Mouse (Mus musculus) MEL (cell line): ENCODE data around the gene Atp6v0a4. TPM values are rescaled to one million over a fixed set of nuclear protein-coding genes. Genes with fewer than 3 reads are reported as not detected.

Experiments used
- DNase-seq: peaks from one replicate; pipeline ENCODE4 v3.0.0; 2011; ENCODE audit warnings: low read depth, low spot score
- H3K27ac ChIP-seq: 2 replicates; pipeline ENCODE4 v1.5.1; 2012; ENCODE audit warnings: low read depth, mild to moderate bottlenecking, control low read depth, low read length, moderate library complexity; ENCODE audit not compliant: control insufficient read depth
- H3K27me3 ChIP-seq, 2 experiments: fragments of 150-350 bp in 1 of 2; sonication (generic) in 1 of 2; 2 replicates each; pipeline ENCODE4 v1.6.1; 2012; ENCODE audit warnings: low read length in 2 of 2, mild to moderate bottlenecking in 2 of 2, improper control_type of control experiment in 1 of 2, moderate library complexity in 1 of 2; ENCODE audit not compliant: insufficient read depth in 2 of 2, control insufficient read depth in 1 of 2
- H3K36me3 ChIP-seq, 2 experiments: 2 replicates each; pipeline ENCODE4 v1.6.1; 2012 to 2014; ENCODE audit warnings: low read length in 2 of 2, improper control_type of control experiment in 1 of 2, inconsistent platforms in 1 of 2, mild to moderate bottlenecking in 1 of 2; ENCODE audit not compliant: insufficient read depth in 2 of 2, control insufficient read depth in 1 of 2
- H3K4me1 ChIP-seq, 2 experiments: fragments of 150-350 bp in 1 of 2; sonication (generic) in 1 of 2; 2 replicates each; pipeline ENCODE4 v1.6.1; 2012; ENCODE audit warnings: low read length in 2 of 2, improper control_type of control experiment in 1 of 2, mild to moderate bottlenecking in 1 of 2; ENCODE audit not compliant: insufficient read depth in 2 of 2, control insufficient read depth in 1 of 2
- H3K4me3 ChIP-seq, 2 experiments: fragments of 150-350 bp in 1 of 2; sonication (generic) in 1 of 2; 2 replicates each; pipeline ENCODE4 v1.5.1; 2012; ENCODE audit warnings: low read depth in 2 of 2, low read length in 2 of 2, mild to moderate bottlenecking in 2 of 2, moderate library complexity in 2 of 2, control low read depth in 1 of 2, improper control_type of control experiment in 1 of 2; ENCODE audit not compliant: control insufficient read depth in 1 of 2, insufficient read depth in 1 of 2
- H3K79me2 ChIP-seq: 2 replicates; pipeline ENCODE4 v1.6.1; 2012; ENCODE audit warnings: mild to moderate bottlenecking, low read length, moderate library complexity; ENCODE audit not compliant: control insufficient read depth, poor library complexity, insufficient read depth
- H3K9ac ChIP-seq: 2 replicates; pipeline ENCODE4 v1.6.1; 2012; ENCODE audit warnings: low read depth, mild to moderate bottlenecking, control low read depth, low read length, moderate library complexity; ENCODE audit not compliant: control insufficient read depth, poor library complexity, severe bottlenecking
- H3K9me3 ChIP-seq: fragments of 150-350 bp; sonication (generic); replicated peaks from 2 replicates; pipeline ENCODE4 v1.6.1; 2012; ENCODE audit warnings: mild to moderate bottlenecking, low read length, improper control_type of control experiment, moderate library complexity; ENCODE audit not compliant: insufficient read depth
- CTCF ChIP-seq, 3 experiments: IDR thresholded peaks in 2 of 3; conservative IDR thresholded peaks in 1 of 3; 2 replicates each; pipeline ENCODE4 v1.5.1; 2011 to 2012; ENCODE audit warnings: low read length in 3 of 3, low read depth in 2 of 3, mild to moderate bottlenecking in 2 of 3, improper control_type of control experiment in 1 of 3, inconsistent platforms in 1 of 3, mixed read lengths in 1 of 3, moderate library complexity in 1 of 3; ENCODE audit not compliant: control insufficient read depth in 1 of 3, insufficient read depth in 1 of 3, poor library complexity in 1 of 3, severe bottlenecking in 1 of 3
- E2F4 ChIP-seq: IDR thresholded peaks from 2 replicates; pipeline ENCODE4 v1.6.1; 2011; ENCODE audit warnings: low read depth, low read length, improper control_type of control experiment, borderline replicate concordance
- ELF1 ChIP-seq: IDR thresholded peaks from 2 replicates; pipeline ENCODE4 v1.6.1; 2014; ENCODE audit warnings: low read depth, mild to moderate bottlenecking, inconsistent platforms, low read length, improper control_type of control experiment, moderate library complexity
- EP300 ChIP-seq, 2 experiments: IDR thresholded peaks; 2 replicates each; pipeline ENCODE4 v1.6.1; 2011; ENCODE audit warnings: improper control_type of control experiment in 2 of 2, low read length in 2 of 2, low read depth in 1 of 2, mild to moderate bottlenecking in 1 of 2
- GABPA ChIP-seq: IDR thresholded peaks from 2 replicates; pipeline ENCODE4 v1.6.1; 2012; ENCODE audit warnings: low read depth, mild to moderate bottlenecking, inconsistent platforms, low read length, improper control_type of control experiment, moderate library complexity
- GATA1 ChIP-seq: IDR thresholded peaks from 2 replicates; pipeline ENCODE4 v1.6.1; 2011; ENCODE audit warnings: low read depth, low read length, improper control_type of control experiment
- HCFC1 ChIP-seq: IDR thresholded peaks from 2 replicates; pipeline ENCODE4 v1.6.1; 2012; ENCODE audit warnings: low read depth, mild to moderate bottlenecking, inconsistent platforms, low read length, improper control_type of control experiment, moderate library complexity
- MAX ChIP-seq: IDR thresholded peaks from 2 replicates; pipeline ENCODE4 v1.6.1; 2011; ENCODE audit warnings: low read length, improper control_type of control experiment
- POLR2A ChIP-seq, 2 experiments: IDR thresholded peaks; 2 replicates each; pipeline ENCODE4 v1.6.1; 2011 to 2012; ENCODE audit warnings: low read length in 2 of 2, mild to moderate bottlenecking in 2 of 2, control low read depth in 1 of 2, improper control_type of control experiment in 1 of 2, low read depth in 1 of 2, moderate library complexity in 1 of 2; ENCODE audit not compliant: control insufficient read depth in 1 of 2, insufficient read depth in 1 of 2, poor library complexity in 1 of 2
- RCOR1 ChIP-seq: IDR thresholded peaks from 2 replicates; pipeline ENCODE4 v1.6.1; 2012; ENCODE audit warnings: low read depth, mild to moderate bottlenecking, inconsistent platforms, low read length, improper control_type of control experiment
- SIN3A ChIP-seq: IDR thresholded peaks from 2 replicates; pipeline ENCODE4 v1.6.1; 2012; ENCODE audit warnings: low read length, improper control_type of control experiment, inconsistent platforms
- TAL1 ChIP-seq: IDR thresholded peaks from 2 replicates; pipeline ENCODE4 v1.6.1; 2012; ENCODE audit warnings: mild to moderate bottlenecking, inconsistent platforms, low read length, moderate library complexity, mixed read lengths
- ZKSCAN1 ChIP-seq: IDR thresholded peaks from 2 replicates; pipeline ENCODE4 v1.6.1; 2012; ENCODE audit warnings: low read depth, mild to moderate bottlenecking, inconsistent platforms, low read length, improper control_type of control experiment, moderate library complexity
- polyA plus RNA-seq, 2 experiments: library from polyadenylated mRNA; stranded (reverse) in 1 of 2; unstranded in 1 of 2; fragments of >175 nt in 1 of 2; fragments of >200 nt in 1 of 2; gene quantifications; 2 replicates each; pipeline versions ENCODE4 v1.2.1 to v1.2.4; 2012; ENCODE audit warnings: low replicate concordance in 2 of 2, low read depth in 1 of 2; ENCODE audit not compliant: insufficient read length in 2 of 2, insufficient read depth in 1 of 2, missing spikeins in 1 of 2
- total RNA-seq: library from RNA; depleted of rRNA; stranded (reverse); fragments of 300-350 nt; gene quantifications from 2 replicates; pipeline ENCODE4 v1.2.3, GENCODE M21; 2012

Gene Atp6v0a4
- total and polyA plus RNA-seq, 3 experiments, result 0.12 TPM; not detected in 2

- Histone ChIP-seq H3K4me1 (peaks cover 0 to 2% of the 10 kb centered on the region in 2 experiments; a peak in 1 of 4 replicates), H3K79me2 (no peaks in the 10 kb centered on the region), H3K4me3 (no peak overlapping the region), H3K36me3 (no peaks in the 10 kb centered on the region), H3K27me3 (no peaks in the 10 kb centered on the region), H3K27ac (no peak overlapping the region), H3K9ac (no peak overlapping the region), H3K9me3 (no peaks in the 10 kb centered on the region)
- TF ChIP-seq EP300 (IDR thresholded peaks at IDR 0.05; ENCODE audit: low read depth in 1 of 2, low read length in 2 of 2) (no peak), SIN3A (no peak), ZKSCAN1 (no peak), RCOR1 (no peak), CTCF (IDR thresholded peaks at IDR 0.05 in 2 of 3, conservative IDR thresholded peaks at IDR 0.05 in 1 of 3; ENCODE audit: control insufficient read depth in 1 of 3, insufficient read depth in 1 of 3, low read depth in 2 of 3, low read length in 3 of 3, poor library complexity in 1 of 3, severe bottlenecking in 1 of 3) (no peak), E2F4 (no peak), GABPA (no peak)
- DNase-seq, result no peak
Measured at GRCm38 (mm10) chr6:38164705-38165104, 40.3 kb upstream of the Atp6v0a4 start.

- no peak overlapping the region for H3K27ac ChIP-seq
- TF ChIP-seq MAX (no peak), TAL1 (no peak)
- H3K4me1 ChIP-seq, result peaks cover 0 to 2% of the 10 kb centered on the region in 2 experiments; a peak in 1 of 4 replicates
- no peaks in the 10 kb centered on the region for H3K9me3 ChIP-seq
- no peak for DNase-seq
- H3K36me3 ChIP-seq, result no peaks in the 10 kb centered on the region
- no peaks in the 10 kb centered on the region for H3K79me2 ChIP-seq
- H3K27me3 ChIP-seq, result no peaks in the 10 kb centered on the region
- no peak overlapping the region for H3K9ac ChIP-seq
- no peak overlapping the region for H3K4me3 ChIP-seq
Measured at GRCm38 (mm10) chr6:38162825-38163504, 38.6 kb upstream of the Atp6v0a4 start.

- peak; percentile 57 for DNase-seq
- H3K4me1 ChIP-seq, result peaks cover 0 to 2% of the 10 kb centered on the region in 2 experiments; a peak in 1 of 4 replicates
- peak overlapping the region; percentile 37; the same call in 1 of the 2 replicates for H3K9ac ChIP-seq
- H3K4me3 ChIP-seq, result peak overlapping the region in 1 of 2 experiments; percentile 12; a peak in 1 of 4 replicates
- no peaks in the 10 kb centered on the region for H3K9me3 ChIP-seq
- 0 out of 2 replicates have a peak, but pooled peaks have one; percentile 6 for TF ChIP-seq HCFC1
- peak; percentile 38; the same call in 1 of the 2 replicates for TF ChIP-seq ELF1
- TF ChIP-seq ZKSCAN1, result no peak
- TF ChIP-seq GATA1, result peak; percentile 68
- no peak for TF ChIP-seq POLR2A (IDR thresholded peaks at IDR 0.05; ENCODE audit: control insufficient read depth in 1 of 2, insufficient read depth in 1 of 2, low read depth in 1 of 2, low read length in 2 of 2, poor library complexity in 1 of 2)
- TF ChIP-seq EP300 (IDR thresholded peaks at IDR 0.05; ENCODE audit: low read depth in 1 of 2, low read length in 2 of 2), result peak in 1 of 2 experiments; percentile 27; a peak in 1 of 4 replicates
- TF ChIP-seq, all 39 proteins: peak for 4
- Histone ChIP-seq H3K36me3 (no peaks in the 10 kb centered on the region), H3K79me2 (no peaks in the 10 kb centered on the region), H3K27ac (0 out of 2 replicates have a peak overlapping the region, but pooled peaks have one; percentile 0), H3K27me3 (no peaks in the 10 kb centered on the region)
Measured at GRCm38 (mm10) chr6:38160556-38160955, 36.2 kb upstream of the Atp6v0a4 start.
